Mouse (Mus musculus) E14TG2a.4 (cell line): ENCODE data around the gene Slc12a7.

Experiments used
- CTCF ChIP-seq: conservative IDR thresholded peaks from 2 replicates; pipeline ENCODE4 v1.5.1; 2014; ENCODE audit warnings: low read length
- POU5F1 ChIP-seq: IDR thresholded peaks from 2 replicates; pipeline ENCODE4 v1.6.1; 2014; ENCODE audit warnings: low read length, borderline replicate concordance

- TF ChIP-seq CTCF (no peak), POU5F1 (no peak)
Measured at GRCm38 (mm10) chr13:73792176-73792575, 59.3 kb downstream of the Slc12a7 start.
